Mouse (Mus musculus) erythroblast, adult 5-6 weeks (primary cell): ENCODE data around the gene Nthl1. TPM values are rescaled to one million over a fixed set of nuclear protein-coding genes. Genes with fewer than 3 reads are reported as not detected.

Source experiments
- ATAC-seq: replicated peaks from 2 replicates; pipeline ENCODE4 v1.8.0; 2016; ENCODE audit warnings: moderate number of reproducible peaks, mild to moderate bottlenecking, moderate TSS enrichment, inconsistent platforms; ENCODE audit not compliant: poor library complexity, low FRiP score, severe bottlenecking
- total RNA-seq, 2 experiments: library from RNA; stranded (forward) in 1 of 2; stranded (reverse) in 1 of 2; fragments of 150-400 nt in 1 of 2; fragments of 200-764, 138-1000 nt in 1 of 2; gene quantifications; 2 replicates each; pipeline versions ENCODE4 v1.2.3 to v1.2.4; 2015 to 2017; ENCODE audit warnings: low replicate concordance in 2 of 2

The Nthl1 gene
- total RNA-seq, 2 experiments from 2014 or later, result 0.85 TPM; not detected in 1

DNA sequence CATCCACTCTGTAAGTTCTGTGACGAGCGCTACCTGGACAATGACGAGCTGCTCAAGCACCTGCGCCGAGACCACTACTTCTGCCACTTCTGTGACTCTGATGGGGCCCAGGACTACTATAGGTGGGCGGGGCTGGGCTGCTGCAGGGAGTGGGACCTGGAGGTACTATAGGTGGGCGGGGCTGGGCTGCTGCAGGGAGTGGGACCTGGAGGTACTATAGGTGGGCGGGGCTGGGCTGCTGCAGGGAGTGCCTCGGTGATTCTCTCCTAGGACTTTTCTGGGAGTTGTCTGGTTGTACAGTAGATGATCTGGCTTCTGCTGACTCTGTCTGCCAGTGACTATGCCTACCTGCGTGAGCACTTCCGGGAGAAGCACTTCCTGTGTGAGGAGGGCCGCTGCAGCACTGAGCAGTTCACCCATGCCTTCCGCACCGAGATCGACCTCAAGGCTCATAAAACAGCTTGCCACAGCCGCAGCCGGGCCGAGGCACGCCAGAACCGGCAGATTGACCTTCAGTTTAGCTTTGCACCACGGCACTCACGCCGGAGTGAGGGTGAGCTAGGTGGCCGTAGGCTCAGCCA, 45.1 kb downstream of the Nthl1 start:
- ATAC-seq, result no peak

DNA sequence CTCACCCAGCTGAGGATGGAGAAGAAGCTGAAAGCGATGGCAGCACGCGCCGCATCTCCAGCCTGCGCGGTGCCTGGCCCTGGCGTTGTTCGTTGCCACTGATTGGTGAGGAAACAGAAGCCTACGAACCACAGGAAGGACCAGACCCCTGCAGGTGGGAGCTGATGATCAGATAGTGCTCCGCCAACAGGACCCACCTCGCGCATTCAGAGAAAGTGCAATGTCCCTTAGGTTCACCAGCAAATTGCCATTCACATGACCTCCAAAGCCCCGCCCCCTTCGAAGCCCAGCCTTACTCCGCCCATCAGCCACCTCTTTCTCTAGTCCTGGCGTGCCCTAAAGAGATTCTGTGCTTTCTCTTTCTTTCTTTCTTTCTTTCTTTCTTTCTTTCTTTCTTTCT, 54.0 kb downstream of the Nthl1 start:
- peak; percentile 81 for ATAC-seq

DNA sequence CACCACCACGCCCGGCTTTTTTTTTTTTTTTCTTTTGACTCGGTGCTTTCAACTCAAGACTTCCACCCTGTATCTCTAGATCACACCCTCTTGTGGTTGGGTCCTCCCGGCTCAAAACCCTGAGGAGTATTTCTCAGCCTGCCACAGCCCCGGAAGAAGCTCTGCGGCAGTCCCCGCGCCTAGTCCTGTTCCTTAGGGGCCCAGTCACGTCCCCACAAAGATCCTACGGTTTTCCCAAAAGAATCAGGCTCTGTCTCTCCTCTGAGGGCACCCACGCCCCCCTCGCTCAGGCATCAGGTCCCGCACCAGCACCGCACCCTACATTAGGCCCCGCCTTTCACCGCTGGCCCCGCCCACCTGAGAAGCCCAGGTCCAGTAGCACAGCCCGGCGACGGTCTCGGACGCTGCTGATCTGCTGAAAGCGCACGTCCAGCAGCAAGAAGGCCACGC, 54.7 kb downstream of the Nthl1 start:
- peak; percentile 76 for ATAC-seq

DNA sequence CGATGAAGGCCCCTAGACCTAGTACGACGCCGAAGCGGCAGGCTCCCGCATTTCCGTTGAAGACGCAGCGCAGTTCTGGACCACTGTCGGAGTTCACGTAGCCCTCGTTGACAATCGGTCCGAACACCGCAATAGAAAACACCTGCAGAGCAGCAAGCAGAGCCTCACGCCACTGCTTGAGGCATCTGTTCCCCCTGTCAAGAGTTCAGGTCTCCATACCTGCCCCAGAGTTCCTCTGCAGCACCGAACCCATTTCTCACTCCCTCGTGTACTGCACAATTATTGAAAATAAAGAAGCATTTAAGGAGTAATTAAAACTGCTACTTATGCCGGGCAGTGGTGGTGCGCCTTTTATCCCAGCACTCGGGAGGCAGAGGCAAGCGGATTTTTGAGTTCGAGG, 55.1 kb downstream of the Nthl1 start:
- ATAC-seq, result no peak

Other genes with a start within 250 kb of the Nthl1 start
- 38.7 and 42.8 TPM in 2 replicates for gene Rnps1, start 218.1 kb upstream of the Nthl1 start, total RNA-seq (2015; ENCODE audit: low replicate concordance)
- 43.6 and 43.7 TPM in 2 replicates for gene Rnps1, start 218.1 kb upstream of the Nthl1 start, total RNA-seq (2017; ENCODE audit: low replicate concordance)
- 2.7 and 5.4 TPM in 2 replicates for gene Eci1, start 206.0 kb upstream of the Nthl1 start, total RNA-seq (2015; ENCODE audit: low replicate concordance)
- 4.3 and 15.3 TPM in 2 replicates for gene Eci1, start 206.0 kb upstream of the Nthl1 start, total RNA-seq (2017; ENCODE audit: low replicate concordance)
- gene Dnase1l2, start 189.6 kb upstream of the Nthl1 start, total RNA-seq (2015; ENCODE audit: low replicate concordance), result 2.1 TPM in 1 of 2 replicates, not detected in the other
- gene Dnase1l2, start 189.6 kb upstream of the Nthl1 start, total RNA-seq (2017; ENCODE audit: low replicate concordance), result 0.85 and 5.6 TPM in 2 replicates
- 15.0 and 20.9 TPM in 2 replicates for gene E4f1, start 162.4 kb upstream of the Nthl1 start, total RNA-seq (2015; ENCODE audit: low replicate concordance)
- 13.4 and 14.1 TPM in 2 replicates for gene E4f1, start 162.4 kb upstream of the Nthl1 start, total RNA-seq (2017; ENCODE audit: low replicate concordance)
- gene Pgp, start 162.3 kb upstream of the Nthl1 start, total RNA-seq (2015; ENCODE audit: low replicate concordance), result 14.2 and 20.2 TPM in 2 replicates
- 6.1 and 8.1 TPM in 2 replicates for gene Pgp, start 162.3 kb upstream of the Nthl1 start, total RNA-seq (2017; ENCODE audit: low replicate concordance)
- gene Bricd5, start 158.8 kb upstream of the Nthl1 start, total RNA-seq (2015; ENCODE audit: low replicate concordance), result 1.7 TPM in 1 of 2 replicates, not detected in the other
- 1.1 TPM in 1 of 2 replicates, not detected in the other for gene Bricd5, start 158.8 kb upstream of the Nthl1 start, total RNA-seq (2017; ENCODE audit: low replicate concordance)
- gene Mlst8, start 153.6 kb upstream of the Nthl1 start, total RNA-seq (2015; ENCODE audit: low replicate concordance), result 5.9 and 15.8 TPM in 2 replicates
- gene Mlst8, start 153.6 kb upstream of the Nthl1 start, total RNA-seq (2017; ENCODE audit: low replicate concordance), result 5.5 and 8.2 TPM in 2 replicates
- gene Caskin1, start 144.1 kb upstream of the Nthl1 start, total RNA-seq (2015; ENCODE audit: low replicate concordance), result not detected in 2 replicates
- gene Caskin1, start 144.1 kb upstream of the Nthl1 start, total RNA-seq (2017; ENCODE audit: low replicate concordance), result not detected in 2 replicates
- 11.9 and 13.2 TPM in 2 replicates for gene Traf7, start 104.7 kb upstream of the Nthl1 start, total RNA-seq (2015; ENCODE audit: low replicate concordance)
- 24.2 and 45.2 TPM in 2 replicates for gene Traf7, start 104.7 kb upstream of the Nthl1 start, total RNA-seq (2017; ENCODE audit: low replicate concordance)
- gene Rab26, start 98.5 kb upstream of the Nthl1 start, total RNA-seq (2015; ENCODE audit: low replicate concordance), result not detected in 2 replicates
- gene Rab26, start 98.5 kb upstream of the Nthl1 start, total RNA-seq (2017; ENCODE audit: low replicate concordance), result not detected in 2 replicates
- 1.5 and 6.1 TPM in 2 replicates for gene Pkd1, start 82.8 kb upstream of the Nthl1 start, total RNA-seq (2015; ENCODE audit: low replicate concordance)
- 3.8 and 16.2 TPM in 2 replicates for gene Pkd1, start 82.8 kb upstream of the Nthl1 start, total RNA-seq (2017; ENCODE audit: low replicate concordance)
- 16.3 and 75.9 TPM in 2 replicates for gene Tsc2, start 50 bp upstream of the Nthl1 start, total RNA-seq (2015; ENCODE audit: low replicate concordance)
- 8.6 and 9.0 TPM in 2 replicates for gene Tsc2, start 50 bp upstream of the Nthl1 start, total RNA-seq (2017; ENCODE audit: low replicate concordance)
- 0.38 TPM in 1 of 2 replicates, not detected in the other for gene Slc9a3r2, start 17.6 kb downstream of the Nthl1 start, total RNA-seq (2015; ENCODE audit: low replicate concordance)
- gene Slc9a3r2, start 17.6 kb downstream of the Nthl1 start, total RNA-seq (2017; ENCODE audit: low replicate concordance), result 0.56 and 1.8 TPM in 2 replicates
- not detected in 2 replicates for gene Npw, start 25.8 kb downstream of the Nthl1 start, total RNA-seq (2015; ENCODE audit: low replicate concordance)
- gene Npw, start 25.8 kb downstream of the Nthl1 start, total RNA-seq (2017; ENCODE audit: low replicate concordance), result not detected in 2 replicates
- gene Zfp598, start 37.0 kb downstream of the Nthl1 start, total RNA-seq (2015; ENCODE audit: low replicate concordance), result 3.7 and 7.9 TPM in 2 replicates
- 4.0 and 4.3 TPM in 2 replicates for gene Zfp598, start 37.0 kb downstream of the Nthl1 start, total RNA-seq (2017; ENCODE audit: low replicate concordance)
- gene Syngr3, start 57.3 kb downstream of the Nthl1 start, total RNA-seq (2015; ENCODE audit: low replicate concordance), result not detected in 2 replicates
- gene Syngr3, start 57.3 kb downstream of the Nthl1 start, total RNA-seq (2017; ENCODE audit: low replicate concordance), result not detected in 2 replicates
- gene Gfer, start 63.5 kb downstream of the Nthl1 start, total RNA-seq (2015; ENCODE audit: low replicate concordance), result 2.7 and 6.3 TPM in 2 replicates
- gene Gfer, start 63.5 kb downstream of the Nthl1 start, total RNA-seq (2017; ENCODE audit: low replicate concordance), result 3.0 and 7.2 TPM in 2 replicates
- gene Noxo1, start 63.6 kb downstream of the Nthl1 start, total RNA-seq (2015; ENCODE audit: low replicate concordance), result not detected in 2 replicates
- not detected in 2 replicates for gene Noxo1, start 63.6 kb downstream of the Nthl1 start, total RNA-seq (2017; ENCODE audit: low replicate concordance)
- gene Tbl3, start 75.0 kb downstream of the Nthl1 start, total RNA-seq (2015; ENCODE audit: low replicate concordance), result 0.58 and 5.9 TPM in 2 replicates
- 4.3 and 11.9 TPM in 2 replicates for gene Tbl3, start 75.0 kb downstream of the Nthl1 start, total RNA-seq (2017; ENCODE audit: low replicate concordance)
- not detected in 2 replicates for gene Rnf151, start 85.4 kb downstream of the Nthl1 start, total RNA-seq (2015; ENCODE audit: low replicate concordance)
- not detected in 2 replicates for gene Rnf151, start 85.4 kb downstream of the Nthl1 start, total RNA-seq (2017; ENCODE audit: low replicate concordance)
- gene Rps2, start 85.4 kb downstream of the Nthl1 start, total RNA-seq (2015; ENCODE audit: low replicate concordance), result 1,254 and 1,636 TPM in 2 replicates
- gene Rps2, start 85.4 kb downstream of the Nthl1 start, total RNA-seq (2017; ENCODE audit: low replicate concordance), result 281 and 355 TPM in 2 replicates
- 52.0 and 124 TPM in 2 replicates for gene Ndufb10, start 91.8 kb downstream of the Nthl1 start, total RNA-seq (2015; ENCODE audit: low replicate concordance)
- 74.1 and 90.5 TPM in 2 replicates for gene Ndufb10, start 91.8 kb downstream of the Nthl1 start, total RNA-seq (2017; ENCODE audit: low replicate concordance)
- not detected in 2 replicates for gene Rpl3l, start 95.1 kb downstream of the Nthl1 start, total RNA-seq (2015; ENCODE audit: low replicate concordance)
- gene Rpl3l, start 95.1 kb downstream of the Nthl1 start, total RNA-seq (2017; ENCODE audit: low replicate concordance), result not detected in 2 replicates
- 177 and 224 TPM in 2 replicates for gene Msrb1, start 104.0 kb downstream of the Nthl1 start, total RNA-seq (2015; ENCODE audit: low replicate concordance)
- 42.8 and 97.5 TPM in 2 replicates for gene Msrb1, start 104.0 kb downstream of the Nthl1 start, total RNA-seq (2017; ENCODE audit: low replicate concordance)
- not detected in 2 replicates for gene Hs3st6, start 120.3 kb downstream of the Nthl1 start, total RNA-seq (2015; ENCODE audit: low replicate concordance)
- gene Hs3st6, start 120.3 kb downstream of the Nthl1 start, total RNA-seq (2017; ENCODE audit: low replicate concordance), result not detected in 2 replicates
- not detected in 2 replicates for gene Meiob, start 171.6 kb downstream of the Nthl1 start, total RNA-seq (2015; ENCODE audit: low replicate concordance)
- gene Meiob, start 171.6 kb downstream of the Nthl1 start, total RNA-seq (2017; ENCODE audit: low replicate concordance), result not detected in 2 replicates
- 191 and 222 TPM in 2 replicates for gene Hagh, start 207.5 kb downstream of the Nthl1 start, total RNA-seq (2015; ENCODE audit: low replicate concordance)
- 223 and 230 TPM in 2 replicates for gene Hagh, start 207.5 kb downstream of the Nthl1 start, total RNA-seq (2017; ENCODE audit: low replicate concordance)
- 58.0 and 66.9 TPM in 2 replicates for gene Fahd1, start 217.7 kb downstream of the Nthl1 start, total RNA-seq (2015; ENCODE audit: low replicate concordance)
- 71.4 and 87.7 TPM in 2 replicates for gene Fahd1, start 217.7 kb downstream of the Nthl1 start, total RNA-seq (2017; ENCODE audit: low replicate concordance)
- gene Igfals, start 233.3 kb downstream of the Nthl1 start, total RNA-seq (2015; ENCODE audit: low replicate concordance), result not detected in 2 replicates
- gene Igfals, start 233.3 kb downstream of the Nthl1 start, total RNA-seq (2017; ENCODE audit: low replicate concordance), result 0.17 TPM in 1 of 2 replicates, not detected in the other